Mouse (Mus musculus) thymus, adult 2 months (tissue): ENCODE results near the gene Traf3. TPM values are rescaled to one million over a fixed set of nuclear protein-coding genes. Genes with fewer than 3 reads are reported as not detected.

Source experiments
- DNase-seq: peaks from one replicate; pipeline ENCODE4 v3.0.0; 2021
- H3K27ac ChIP-seq: fragments of 200-500 bp; 2 replicates; pipeline ENCODE4 v1.5.1; 2012; ENCODE audit warnings: low read length, control low read depth; ENCODE audit not compliant: control insufficient read depth, insufficient read depth
- H3K27me3 ChIP-seq: fragments of 200-500 bp; 2 replicates; pipeline ENCODE4 v1.6.1; 2012; ENCODE audit warnings: mild to moderate bottlenecking, low read length, moderate library complexity, mixed read lengths; ENCODE audit not compliant: control insufficient read depth, insufficient read depth
- H3K36me3 ChIP-seq: fragments of 200-500 bp; 2 replicates; pipeline ENCODE4 v1.6.1; 2012; ENCODE audit warnings: mild to moderate bottlenecking, low read length, moderate library complexity; ENCODE audit not compliant: control insufficient read depth, insufficient read depth
- H3K4me1 ChIP-seq: fragments of 200-500 bp; replicated peaks from 2 replicates; pipeline ENCODE4 v1.6.1; 2012; ENCODE audit warnings: low read length; ENCODE audit not compliant: control insufficient read depth, insufficient read depth
- H3K4me3 ChIP-seq: fragments of 200-500 bp; 2 replicates; pipeline ENCODE4 v1.5.1; 2012; ENCODE audit warnings: mild to moderate bottlenecking, low read length, control low read depth, moderate library complexity; ENCODE audit not compliant: control insufficient read depth, insufficient read depth
- CTCF ChIP-seq: fragments of 200-500 bp; IDR thresholded peaks from 2 replicates; pipeline ENCODE4 v1.5.1; 2012; ENCODE audit warnings: mild to moderate bottlenecking, control low read depth, low read length, moderate library complexity, borderline replicate concordance; ENCODE audit not compliant: control insufficient read depth, poor library complexity, insufficient read depth; ENCODE audit errors: extremely low read depth
- POLR2A ChIP-seq: fragments of 200-500 bp; IDR thresholded peaks from 2 replicates; pipeline ENCODE4 v1.6.1; 2012; ENCODE audit warnings: mild to moderate bottlenecking, low read length, control low read depth, moderate library complexity; ENCODE audit not compliant: control insufficient read depth, poor library complexity, insufficient read depth; ENCODE audit errors: extremely low read depth
- WGBS: fragments of 180-500 bp; shearing (Covaris S2); methylation state at CpG from one replicate; pipeline ENCODE4 v1.1.7; 2018; 5-methylcytosine and 5-hydroxymethylcytosine counted together
- polyA plus RNA-seq: library from polyadenylated mRNA; depleted of rRNA; stranded (reverse); fragments of >200 nt; gene quantifications from 2 replicates; pipeline ENCODE4 v1.2.3, GENCODE M21; 2012

The Traf3 gene
- polyA plus RNA-seq, 1 experiment: 40.2 TPM

DNA sequence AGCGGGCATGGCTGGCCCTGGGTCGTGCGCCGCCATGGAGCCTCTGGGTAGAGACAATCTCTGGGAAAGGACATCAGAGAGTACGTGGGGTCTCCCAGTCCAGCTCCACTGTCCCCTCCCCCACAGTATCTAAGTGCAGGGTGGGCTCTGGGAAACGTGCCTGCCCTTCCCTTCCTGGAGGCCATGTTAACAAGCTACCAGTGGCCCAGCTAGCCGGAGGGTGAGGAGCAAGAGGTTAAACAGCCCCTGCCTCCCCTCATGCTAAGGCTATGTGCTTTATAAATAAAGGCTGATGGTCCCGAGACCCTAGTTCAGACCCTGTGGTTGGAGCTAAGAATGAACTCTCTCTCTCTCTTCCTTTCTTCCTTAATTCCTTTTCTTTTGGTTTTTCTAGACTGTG is 105.8 kb downstream of the Traf3 start:
- DNase-seq: no peak
- TF ChIP-seq CTCF (no peak), POLR2A (no peak)
- Histone ChIP-seq H3K27ac (no peak overlapping the region), H3K27me3 (peaks cover 18% of the 10 kb centered on the region), H3K36me3 (no peaks in the 10 kb centered on the region), H3K4me3 (no peak overlapping the region), H3K4me1 (peaks cover 6% of the 10 kb centered on the region; the same call in 1 of the 2 replicates)
- 16% methylated on average over 8 of the region's 8 CpGs for WGBS

DNA sequence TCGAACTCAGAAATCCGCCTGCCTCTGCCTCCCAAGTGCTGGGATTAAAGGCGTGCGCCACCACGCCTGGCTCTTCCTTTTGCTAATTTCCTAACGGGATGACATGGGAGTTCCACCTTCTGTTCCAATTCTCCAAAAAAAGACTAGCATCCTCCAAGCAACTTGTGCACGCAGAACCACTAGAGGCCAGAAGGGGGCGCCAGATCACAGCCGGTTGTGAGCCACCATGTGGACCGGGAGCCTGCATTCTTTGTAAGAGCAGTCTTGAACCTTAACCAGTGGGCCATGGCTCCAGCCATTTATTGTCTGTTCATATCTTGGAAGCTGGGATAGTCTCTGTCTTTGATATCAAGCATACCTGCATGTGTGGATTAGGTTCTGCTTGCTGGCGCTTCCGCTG is 106.2 kb downstream of the Traf3 start:
- Histone ChIP-seq H3K27me3 (peaks cover 20% of the 10 kb centered on the region), H3K27ac (no peak overlapping the region), H3K36me3 (no peaks in the 10 kb centered on the region), H3K4me1 (peaks cover 6% of the 10 kb centered on the region; the same call in 1 of the 2 replicates), H3K4me3 (no peak overlapping the region)
- 24% methylated on average over 12 of the region's 12 CpGs for WGBS
- peak; percentile 61 for DNase-seq
- TF ChIP-seq POLR2A: no peak
- TF ChIP-seq CTCF: peak; percentile 88

DNA sequence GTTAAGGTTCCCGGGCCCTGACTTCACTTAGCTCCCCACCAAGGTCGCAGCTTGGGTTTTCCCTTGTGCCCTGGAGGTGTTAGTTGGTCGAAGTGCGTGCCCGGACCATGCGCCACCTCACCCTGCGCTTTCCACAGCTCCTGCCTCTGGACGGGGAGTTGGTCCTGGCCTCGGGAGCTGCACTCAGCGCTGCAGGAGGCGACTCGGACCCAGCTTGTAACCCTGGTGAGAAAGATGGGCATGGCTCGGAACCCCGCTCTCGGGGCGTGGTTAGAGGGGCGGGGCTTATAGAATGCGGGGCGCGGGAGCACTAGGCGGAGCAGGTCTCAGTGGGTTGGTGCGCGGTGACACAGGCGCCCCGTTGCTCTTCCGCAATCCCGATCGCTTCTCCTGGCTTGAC is 107.8 kb downstream of the Traf3 start:
- Histone ChIP-seq H3K4me3 (0 out of 2 replicates have a peak overlapping the region, but pooled peaks have one; percentile 3), H3K36me3 (no peaks in the 10 kb centered on the region), H3K27ac (no peak overlapping the region), H3K27me3 (peaks cover 20% of the 10 kb centered on the region), H3K4me1 (peaks cover 6% of the 10 kb centered on the region; the same call in 1 of the 2 replicates)
- no peak for DNase-seq
- 9% methylated on average over 28 of the region's 28 CpGs for WGBS
- TF ChIP-seq CTCF (no peak), POLR2A (no peak)

DNA sequence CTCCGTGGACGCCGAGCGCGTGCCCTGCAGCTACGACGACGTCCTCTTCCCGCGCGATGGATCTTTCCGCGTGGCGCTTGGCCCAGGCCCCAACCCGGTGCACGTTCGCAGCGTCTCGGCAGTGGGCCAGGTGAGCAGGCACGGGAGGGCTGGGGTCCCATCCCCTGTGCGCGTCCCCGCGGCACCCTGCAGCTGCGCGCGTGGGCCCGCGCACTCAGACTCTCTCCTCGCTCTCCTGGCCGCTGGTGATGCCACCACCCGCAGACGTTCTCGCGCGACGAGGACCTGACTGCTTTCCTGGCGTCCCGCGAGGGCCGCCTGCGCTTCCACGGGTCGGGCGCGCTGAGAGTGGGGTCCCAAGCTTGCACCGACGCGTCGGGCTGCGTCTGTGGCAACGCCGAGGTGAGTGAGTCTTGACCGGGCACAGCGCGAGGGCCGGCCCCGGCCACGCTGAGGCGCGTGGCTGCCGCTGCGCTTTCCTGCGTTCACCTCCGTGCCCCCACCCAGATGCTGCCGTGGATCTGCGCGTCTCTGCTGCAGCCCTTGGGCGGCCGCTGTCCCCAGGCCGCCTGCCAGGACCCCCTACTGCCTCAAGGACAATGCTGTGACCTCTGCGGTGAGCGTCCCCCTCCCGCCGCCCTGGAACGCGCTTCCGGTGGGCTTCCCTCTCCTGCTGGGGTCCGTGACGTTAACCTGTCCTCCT is 108.4 kb downstream of the Traf3 start:
- TF ChIP-seq CTCF (no peak), POLR2A (no peak)
- no peak for DNase-seq
- 0 out of 2 replicates have a peak overlapping the region, but pooled peaks have one; percentile 3 for H3K4me3 ChIP-seq
- 5% methylated on average over 80 of the region's 80 CpGs for WGBS
- H3K27ac ChIP-seq: no peak overlapping the region
- peaks cover 6% of the 10 kb centered on the region; the same call in 1 of the 2 replicates for H3K4me1 ChIP-seq
- H3K27me3 ChIP-seq: peaks cover 20% of the 10 kb centered on the region
- H3K36me3 ChIP-seq: no peaks in the 10 kb centered on the region

DNA sequence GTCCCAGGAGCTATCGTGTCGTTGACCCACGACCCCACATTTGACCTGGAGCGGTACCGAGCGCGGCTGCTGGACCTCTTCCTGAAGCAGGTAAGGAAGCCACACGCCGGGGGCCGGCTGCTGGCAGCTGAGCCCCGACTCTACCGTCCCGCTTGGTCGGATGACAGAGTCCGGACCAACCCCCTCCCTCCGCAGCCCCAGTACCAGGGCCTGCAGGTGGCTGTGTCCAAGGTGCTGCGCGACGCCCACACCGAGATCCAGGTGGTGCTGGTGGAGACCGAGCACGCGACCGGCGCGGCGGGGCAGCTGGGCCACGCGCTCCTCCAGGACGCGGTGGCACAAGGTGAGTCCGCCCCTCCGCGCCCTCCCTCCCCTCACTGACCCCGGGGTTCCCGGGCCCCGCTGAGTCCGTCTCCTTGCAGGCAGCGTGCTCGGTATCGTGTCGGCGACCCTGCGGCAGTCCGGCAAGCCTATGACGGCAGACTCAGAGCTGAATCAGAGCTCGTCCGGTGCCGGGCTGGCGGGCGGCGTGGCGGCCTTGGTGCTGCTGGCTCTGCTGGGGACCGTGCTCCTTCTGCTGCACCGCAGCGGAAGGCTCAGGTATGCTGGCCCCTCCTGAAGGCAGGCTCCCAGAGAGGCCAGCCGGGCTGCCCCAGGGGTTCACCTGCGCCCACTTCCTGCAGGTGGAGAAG is 109.1 kb downstream of the Traf3 start:
- Histone ChIP-seq H3K27me3 (peaks cover 20% of the 10 kb centered on the region), H3K27ac (no peak overlapping the region), H3K4me1 (peaks cover 6% of the 10 kb centered on the region; the same call in 1 of the 2 replicates), H3K36me3 (no peaks in the 10 kb centered on the region), H3K4me3 (no peak overlapping the region)
- DNase-seq: no peak
- no peak for TF ChIP-seq POLR2A
- TF ChIP-seq CTCF: no peak
- WGBS: 3% methylated on average over 58 of the region's 58 CpGs

DNA sequence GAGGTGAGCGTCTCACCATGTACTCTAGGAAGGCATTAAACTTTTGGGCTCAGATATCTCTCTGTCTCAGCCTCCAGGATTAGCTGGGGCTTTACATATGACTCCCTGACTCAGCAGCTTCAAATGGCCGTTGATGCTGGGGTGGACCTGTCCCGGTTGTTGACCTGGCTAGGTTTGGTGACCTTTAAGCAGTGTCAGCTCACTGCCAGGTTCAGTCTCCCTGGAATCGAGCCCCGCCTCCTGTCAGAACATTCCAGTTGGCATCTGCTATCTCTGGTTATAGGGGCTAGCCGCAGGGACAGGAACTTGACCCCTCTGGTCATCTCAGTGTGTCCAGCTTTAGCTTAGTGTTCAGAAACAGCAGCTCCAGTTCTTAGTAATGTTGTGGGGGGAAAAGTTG is 110.2 kb downstream of the Traf3 start:
- no peak for DNase-seq
- Histone ChIP-seq H3K27me3 (peaks cover 20% of the 10 kb centered on the region), H3K4me1 (peaks cover 6% of the 10 kb centered on the region; the same call in 1 of the 2 replicates), H3K36me3 (no peaks in the 10 kb centered on the region), H3K4me3 (no peak overlapping the region), H3K27ac (no peak overlapping the region)
- 69% methylated on average over 6 of the region's 6 CpGs for WGBS
- TF ChIP-seq CTCF (no peak), POLR2A (no peak)

DNA sequence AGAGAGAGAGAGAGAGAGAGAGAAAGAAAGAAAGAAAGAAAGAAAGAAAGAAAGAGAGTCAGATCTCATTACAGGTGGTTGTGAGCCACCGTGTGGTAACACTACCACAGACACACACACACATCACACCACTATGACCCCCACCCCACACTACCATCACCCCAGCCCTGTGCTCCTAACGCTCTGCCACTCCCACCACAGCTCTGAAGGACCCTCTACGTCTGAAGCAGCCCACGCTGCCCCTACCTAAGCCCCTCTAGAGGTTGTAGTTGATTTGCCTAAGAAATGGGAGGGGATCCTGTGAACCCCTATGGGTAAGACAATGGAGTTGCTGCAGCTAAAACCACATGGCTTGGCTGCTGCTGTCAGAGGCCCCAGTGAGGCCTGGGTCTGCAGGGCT is 117.4 kb downstream of the Traf3 start:
- no peaks in the 10 kb centered on the region for H3K4me1 ChIP-seq
- WGBS: 90% methylated on average over 4 of the region's 4 CpGs
- no peak overlapping the region for H3K27ac ChIP-seq
- H3K27me3 ChIP-seq: no peaks in the 10 kb centered on the region
- no peak for DNase-seq
- no peak overlapping the region for H3K4me3 ChIP-seq
- no peak for TF ChIP-seq POLR2A
- TF ChIP-seq CTCF: no peak
- H3K36me3 ChIP-seq: no peaks in the 10 kb centered on the region
